Mouse (Mus musculus) megakaryocyte progenitor cell, adult 5-6 weeks (primary cell): Measurements from ENCODE around the gene Aldh3b1. TPM values are rescaled to one million over a fixed set of nuclear protein-coding genes. Genes with fewer than 3 reads are reported as not detected.
"Not testable (repeated sequence)": the region's sequence is repeated elsewhere in the genome, so short reads cannot be mapped to it uniquely, and the experiment has no call there.

ENCODE experiments used
- ATAC-seq: replicated peaks from 2 replicates; pipeline ENCODE4 v1.8.0; 2016; ENCODE audit warnings: mild to moderate bottlenecking, moderate TSS enrichment, inconsistent platforms; ENCODE audit not compliant: poor library complexity
- total RNA-seq, 2 experiments: library from RNA; stranded (forward) in 1 of 2; stranded (reverse) in 1 of 2; fragments of 157-497, 149-512 nt in 1 of 2; fragments of 200-1000 nt in 1 of 2; gene quantifications; 2 replicates each; pipeline versions ENCODE4 v1.2.3 to v1.2.4; 2015 to 2017

The Aldh3b1 gene
- total RNA-seq (2015), result 5.0 and 6.9 TPM in 2 replicates
- 10.5 and 12.6 TPM in 2 replicates for total RNA-seq (2017)

GRCm38 (mm10) chr19:3929211-3929941 lies at the start of gene Aldh3b1:
Gene Aldh3b1, minus strand, starts transcription at chr19:3929808.
- peak; percentile 73 for ATAC-seq

GRCm38 (mm10) chr19:3975866-3976265 lies 46.3 kb upstream of the Aldh3b1 start:
- no peak for ATAC-seq

DNA sequence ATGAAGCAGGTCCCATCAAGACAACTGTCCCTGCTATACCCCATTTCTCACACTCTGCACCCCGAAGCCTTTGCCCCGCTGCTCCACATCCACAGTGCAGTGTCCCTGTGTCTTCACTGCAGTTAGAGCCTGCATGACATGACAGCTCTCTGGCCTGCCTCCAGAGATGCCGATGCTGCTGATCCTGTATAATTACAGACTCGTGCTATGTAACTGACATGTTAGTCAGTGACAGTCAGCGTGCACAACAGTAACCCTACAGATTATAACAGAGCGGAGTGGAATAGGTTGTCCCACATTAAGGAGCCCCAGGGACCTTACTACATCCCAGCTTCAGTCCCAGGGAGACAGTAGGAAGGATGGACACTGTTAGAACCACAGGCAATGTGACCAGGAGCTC lies 45.0 kb upstream of the Aldh3b1 start:
- ATAC-seq, result not testable (repeated sequence)

- peak; percentile 68 for ATAC-seq
Observed at GRCm38 (mm10) chr19:3972229-3972628, 42.6 kb upstream of the Aldh3b1 start, which contains the start of gene Aldh3b2. Gene Aldh3b2, plus strand, starts transcription at chr19:3972328.

DNA sequence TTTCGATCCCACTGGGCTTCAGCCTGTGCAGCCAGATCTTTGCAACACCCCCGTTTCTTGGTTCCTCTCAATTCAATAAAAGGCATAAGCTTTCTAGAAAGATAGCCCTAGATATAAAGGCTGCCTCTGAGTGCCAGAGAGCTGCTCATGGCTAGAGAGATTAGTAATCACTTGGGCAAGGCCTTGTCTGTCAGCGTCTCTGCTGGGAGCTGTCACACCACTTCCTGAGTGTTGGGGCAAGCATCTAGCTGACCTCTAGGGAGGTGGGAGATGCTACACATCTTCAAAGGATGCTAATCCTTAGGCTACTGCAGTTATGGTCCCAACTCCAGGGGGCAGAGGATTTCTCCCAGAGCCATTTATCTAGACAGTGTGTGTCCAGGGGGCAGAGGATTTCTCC lies 37.6 kb upstream of the Aldh3b1 start:
- peak; percentile 62 for ATAC-seq

- 0 out of 2 replicates have a peak, but pooled peaks have one; percentile 43 for ATAC-seq
Observed at GRCm38 (mm10) chr19:3966330-3967075, 36.9 kb upstream of the Aldh3b1 start.

DNA sequence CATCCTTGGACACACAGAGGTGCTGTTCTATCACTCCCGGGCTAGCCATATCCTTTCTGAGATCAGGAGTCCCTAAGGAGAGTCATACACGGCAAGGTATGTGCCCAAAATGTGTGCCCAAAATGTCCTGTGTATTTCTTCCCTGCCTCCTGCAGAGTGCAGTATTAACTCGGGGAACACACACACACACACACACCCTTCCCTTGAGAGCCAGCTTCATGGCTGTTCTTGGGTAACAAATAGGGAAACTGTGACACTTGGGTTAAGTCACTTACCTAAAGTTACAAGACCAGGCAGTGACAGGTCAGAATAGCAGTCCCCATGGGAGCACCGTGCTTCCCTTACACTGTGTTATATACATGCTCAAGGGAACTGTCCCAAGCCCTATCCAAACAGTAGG lies 34.4 kb upstream of the Aldh3b1 start:
- ATAC-seq, result no peak

DNA sequence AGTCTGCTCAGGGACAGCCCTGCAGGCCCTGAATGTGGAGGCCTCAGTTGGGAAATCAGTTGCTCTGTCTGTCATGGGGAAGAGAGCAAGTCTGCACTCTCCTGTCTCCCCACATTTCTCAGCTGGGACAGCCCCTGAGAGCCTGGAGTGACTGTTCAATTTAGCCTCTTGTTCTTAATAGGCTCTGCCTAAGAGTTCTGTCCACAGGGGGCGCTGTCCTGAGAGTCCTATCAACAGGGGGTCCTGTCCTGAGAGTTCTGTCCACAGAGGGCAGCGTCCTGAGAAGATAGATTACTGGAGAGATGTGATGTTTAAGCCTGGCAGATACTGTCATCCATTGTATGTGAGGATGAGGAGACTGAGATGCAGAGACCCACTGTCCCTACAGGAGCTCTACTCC lies 32.9 kb upstream of the Aldh3b1 start:
- peak; percentile 37; the same call in 1 of the 2 replicates for ATAC-seq

DNA sequence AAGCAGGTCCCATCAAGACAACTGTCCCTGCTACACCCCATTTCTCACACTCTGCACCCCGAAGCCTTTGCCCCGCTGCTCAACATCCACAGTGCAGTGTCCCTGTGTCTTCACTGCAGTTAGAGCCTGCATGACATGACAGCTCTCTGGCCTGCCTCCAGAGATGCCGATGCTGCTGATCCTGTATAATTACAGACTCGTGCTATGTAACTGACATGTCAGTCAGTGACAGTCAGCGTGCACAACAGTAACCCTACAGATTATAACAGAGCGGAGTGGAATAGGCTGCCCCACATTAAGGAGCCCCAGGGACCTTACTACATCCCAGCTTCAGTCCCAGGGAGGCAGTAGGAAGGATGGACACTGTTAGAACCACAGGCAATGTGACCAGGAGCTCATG lies 32.2 kb upstream of the Aldh3b1 start:
- not testable (repeated sequence) for ATAC-seq

DNA sequence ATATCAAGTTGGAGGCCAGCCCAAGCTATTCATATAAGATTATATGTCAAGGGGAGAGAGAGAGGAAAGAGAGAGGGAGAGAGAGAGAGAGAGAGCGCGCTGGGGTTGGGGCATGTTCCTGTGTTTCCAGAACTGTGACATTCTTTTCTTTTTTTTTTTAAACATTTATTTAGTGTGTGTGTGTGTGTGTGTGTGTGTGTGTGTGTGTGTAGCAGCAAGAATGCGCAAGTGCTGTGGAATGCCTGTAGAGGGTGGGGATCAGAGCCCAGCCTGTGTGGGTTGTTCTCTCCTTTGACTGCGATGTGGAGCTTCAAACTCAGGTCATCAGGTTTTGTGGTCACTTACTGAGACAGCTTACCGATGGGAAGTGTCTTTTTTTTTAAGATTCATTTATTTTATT lies 30.6 kb upstream of the Aldh3b1 start:
- no peak for ATAC-seq

- no peak for ATAC-seq
Observed at GRCm38 (mm10) chr19:3959030-3959429, 29.4 kb upstream of the Aldh3b1 start.

DNA sequence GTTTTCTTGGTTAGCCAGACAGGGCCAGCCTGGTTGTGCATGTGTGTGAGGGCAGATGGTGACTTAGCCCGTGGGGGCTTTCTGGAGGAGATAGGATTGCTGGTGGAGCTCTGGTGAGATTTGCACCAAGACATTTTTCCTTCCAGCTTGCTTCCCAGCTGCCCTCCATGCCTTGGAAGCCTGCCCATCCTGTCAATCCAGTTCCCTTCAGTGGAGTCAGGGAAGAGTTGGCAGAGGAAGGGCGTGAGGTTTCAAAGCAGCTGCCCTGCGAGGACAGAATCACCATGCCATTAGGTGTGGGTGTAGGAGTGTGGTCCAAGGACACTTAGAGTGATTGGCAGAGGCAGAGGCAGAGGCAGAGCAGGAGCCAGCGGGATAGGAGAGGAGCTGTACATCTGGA lies 28.9 kb upstream of the Aldh3b1 start, which contains the start of gene Aldh3b3:
Aldh3b3 (plus strand) TSS at position 176 of the 400 bp plus-strand sequence.
- no peak for ATAC-seq

DNA sequence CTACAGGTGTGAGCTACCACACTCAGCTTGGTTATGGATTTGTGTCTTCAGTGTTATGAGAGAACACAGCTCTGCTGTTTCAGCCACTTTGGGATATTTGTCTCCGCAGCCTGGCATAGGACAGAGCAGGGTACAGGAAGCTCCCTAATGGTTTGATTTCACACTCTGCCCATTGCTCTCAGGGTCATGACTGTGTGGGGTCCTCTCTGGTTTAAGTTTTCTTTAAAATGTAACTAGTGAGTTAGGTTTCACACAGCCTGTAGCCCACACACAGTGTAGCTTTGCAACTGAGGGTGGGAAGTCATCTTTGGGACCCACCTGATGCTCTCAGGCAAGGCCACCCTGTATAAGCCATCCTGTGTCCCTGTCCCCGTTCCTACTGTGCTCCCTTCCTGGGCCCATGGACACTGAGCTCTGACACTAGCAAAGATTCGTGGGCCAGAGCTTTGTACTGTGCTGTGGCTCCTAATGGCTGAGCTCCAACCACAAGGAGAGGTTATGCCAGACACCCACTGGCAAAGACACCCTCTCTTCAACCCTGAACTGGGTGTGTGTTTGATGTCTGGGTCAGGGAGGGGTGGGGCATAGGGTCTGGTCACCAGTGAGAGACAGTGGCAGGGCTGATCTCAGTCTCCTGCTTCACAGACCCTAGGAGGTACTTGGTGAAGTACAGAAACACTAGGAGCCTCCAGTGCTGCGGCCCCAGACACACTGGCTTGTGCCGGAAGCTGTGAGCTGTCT lies 27.9 kb upstream of the Aldh3b1 start:
- ATAC-seq, result not testable (repeated sequence)

GRCm38 (mm10) chr19:3955804-3956203 lies 26.2 kb upstream of the Aldh3b1 start:
- no peak for ATAC-seq

GRCm38 (mm10) chr19:3955033-3955432 lies 25.4 kb upstream of the Aldh3b1 start:
- ATAC-seq, result peak; percentile 55; the same call in 1 of the 2 replicates

DNA sequence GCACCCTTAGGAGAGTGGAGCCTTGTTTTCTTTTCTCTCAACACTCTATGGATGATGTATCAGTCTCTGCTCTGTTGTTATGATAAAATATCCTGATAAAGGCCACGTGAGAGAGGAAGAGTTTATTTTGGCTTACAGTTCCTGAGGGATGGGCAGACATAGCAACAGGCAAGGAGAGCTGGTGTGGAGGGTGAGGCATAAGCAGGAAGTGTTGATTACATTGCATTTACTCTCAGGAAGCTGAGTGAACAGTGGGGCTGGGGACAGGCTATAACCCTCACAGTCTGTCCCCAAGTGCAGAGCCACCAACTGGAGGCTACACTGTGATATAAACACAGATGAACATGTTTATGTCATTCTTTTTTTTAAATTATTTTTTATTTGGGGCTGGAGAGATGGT lies 22.5 kb upstream of the Aldh3b1 start:
- no peak for ATAC-seq

GRCm38 (mm10) chr19:3951461-3951860 lies 21.9 kb upstream of the Aldh3b1 start:
- ATAC-seq, result peak; percentile 50

DNA sequence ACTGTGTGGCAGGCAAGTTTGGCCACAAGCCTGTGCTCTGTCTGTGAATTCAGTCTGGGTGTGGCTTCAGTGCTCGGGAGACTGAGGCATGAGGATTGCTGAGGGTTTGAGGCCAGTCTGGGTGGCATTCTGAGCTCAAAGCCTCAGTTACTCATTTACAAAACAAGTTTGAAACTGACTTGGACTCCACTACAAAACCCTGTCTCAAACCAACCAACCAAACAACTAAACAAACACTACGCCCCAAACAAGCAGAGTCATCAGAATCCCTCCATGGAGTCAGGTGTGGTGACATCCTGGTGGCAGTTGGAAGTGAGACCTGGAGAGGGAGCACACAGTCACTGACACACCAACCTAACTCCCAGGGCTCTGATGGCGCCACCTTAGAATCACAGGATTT lies 20.7 kb upstream of the Aldh3b1 start:
- ATAC-seq, result no peak

- no peak for ATAC-seq
Observed at GRCm38 (mm10) chr19:3948546-3948945, 18.9 kb upstream of the Aldh3b1 start.

GRCm38 (mm10) chr19:3947813-3948212 lies 18.2 kb upstream of the Aldh3b1 start:
- ATAC-seq, result no peak

DNA sequence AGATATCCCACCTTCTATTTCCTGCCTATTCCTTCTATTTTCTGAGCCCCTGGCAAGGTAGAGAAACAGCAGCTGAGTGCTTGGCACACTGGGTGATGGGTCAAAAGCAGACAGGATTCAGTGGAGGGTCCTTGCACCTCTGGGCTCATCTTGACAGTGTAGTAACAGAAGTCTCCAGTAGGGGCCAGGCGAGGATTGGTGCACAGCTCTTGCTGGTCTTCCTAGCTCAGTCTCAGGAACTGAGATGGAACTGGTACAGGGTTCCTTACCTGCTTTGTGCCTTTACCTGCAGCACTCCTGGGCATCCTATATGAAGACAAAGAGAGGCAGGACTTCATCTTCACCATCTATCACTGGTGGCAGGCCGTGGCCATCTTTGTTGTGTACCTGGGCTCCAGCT lies 17.1 kb upstream of the Aldh3b1 start:
- peak; percentile 65 for ATAC-seq
